Mouse (Mus musculus) embryo, embryonic 11.5 days (tissue): ENCODE data around the gene Olfr718-ps1.

ENCODE experiments used
- DNase-seq: peaks from one replicate; pipeline ENCODE4 v3.0.0-alpha.2; 2012; ENCODE audit warnings: low read depth, low spot score

Gene Olfr718-ps1

GRCm38 (mm10) chr5:143129101-143129500 is 18.3 kb downstream of the Olfr718-ps1 start:
- no peak for DNase-seq

DNA sequence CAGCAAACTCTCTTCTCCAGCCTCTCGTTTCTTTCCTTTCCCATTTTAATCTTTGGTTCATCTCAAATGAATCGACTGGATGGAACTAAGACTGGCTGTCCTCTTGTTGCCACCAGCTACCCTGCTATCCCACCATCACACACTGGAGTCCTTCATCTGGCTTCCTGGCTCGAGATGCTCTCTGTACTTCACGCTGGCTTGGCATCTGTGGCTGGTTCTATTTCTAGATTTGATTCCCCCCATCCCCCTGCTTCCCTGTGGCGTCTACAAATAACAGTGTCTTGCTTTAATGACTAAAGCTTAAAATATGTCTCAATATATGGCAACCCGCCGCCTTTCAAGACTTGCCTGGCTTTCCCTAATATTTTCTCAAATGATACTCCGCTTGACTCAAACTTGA is 19.5 kb downstream of the Olfr718-ps1 start:
- no peak for DNase-seq

DNA sequence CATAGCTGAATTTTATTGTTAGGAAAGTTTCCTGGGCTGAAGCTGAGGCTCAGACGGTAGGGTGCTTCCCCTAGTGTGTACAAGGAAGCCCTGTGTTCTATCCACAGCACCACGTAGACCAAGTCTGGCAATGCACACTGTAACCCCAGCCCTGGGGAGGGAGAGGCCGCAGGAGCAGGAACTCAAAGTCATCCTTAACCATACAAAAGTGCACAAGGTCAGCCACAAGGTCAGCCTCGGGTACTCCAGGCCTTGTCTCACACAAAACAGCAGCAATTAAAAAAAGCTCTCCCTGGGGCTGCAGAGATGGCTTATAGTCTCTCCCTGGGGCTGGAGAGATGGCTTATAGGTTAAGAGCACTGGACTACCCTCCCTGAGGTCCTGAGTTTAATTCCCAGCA is 20.5 kb downstream of the Olfr718-ps1 start:
- no peak for DNase-seq

DNA sequence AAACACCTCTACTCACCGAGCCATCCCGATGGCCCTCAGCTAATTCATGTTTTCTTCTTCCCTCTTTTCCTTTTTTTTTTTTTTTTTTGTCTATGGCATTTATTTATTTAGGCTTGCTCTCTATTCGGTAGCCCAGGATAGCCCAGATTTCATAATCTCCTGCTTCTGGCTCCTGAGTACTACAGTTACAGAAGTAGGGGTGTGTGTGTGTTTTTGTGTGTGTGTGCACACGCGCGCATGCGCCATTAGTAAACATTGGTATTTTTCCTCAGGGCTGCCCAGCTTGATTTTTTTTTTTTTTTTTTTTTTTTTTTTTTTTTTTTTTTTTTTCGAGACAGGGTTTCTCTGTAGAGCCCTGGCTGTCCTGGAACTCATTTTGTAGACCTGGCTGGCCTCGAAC is 21.3 kb downstream of the Olfr718-ps1 start:
- DNase-seq = no peak

DNA sequence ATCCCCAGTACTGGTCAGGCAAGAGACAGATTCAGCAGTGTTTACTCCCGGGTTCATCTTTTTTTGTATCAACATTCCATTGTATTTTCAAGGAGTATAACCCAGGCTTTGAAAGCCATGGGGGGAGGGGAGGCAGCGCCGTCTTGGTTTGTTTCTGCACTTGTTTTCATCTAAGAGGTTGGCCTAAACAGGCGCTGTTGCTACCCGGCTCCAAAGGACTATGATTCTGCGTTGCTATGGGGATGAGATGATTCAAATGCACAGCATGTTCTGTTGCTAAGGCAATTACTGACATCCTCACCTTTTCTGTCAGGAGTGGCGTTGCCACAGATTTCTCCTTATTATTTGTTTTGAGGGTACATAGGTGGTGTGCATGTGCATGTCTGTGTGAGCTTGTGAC is 21.8 kb downstream of the Olfr718-ps1 start:
- no peak for DNase-seq

- no peak for DNase-seq
These were observed 22.5 kb downstream of the Olfr718-ps1 start for GRCm38 (mm10) chr5:143124805-143125378.

DNA sequence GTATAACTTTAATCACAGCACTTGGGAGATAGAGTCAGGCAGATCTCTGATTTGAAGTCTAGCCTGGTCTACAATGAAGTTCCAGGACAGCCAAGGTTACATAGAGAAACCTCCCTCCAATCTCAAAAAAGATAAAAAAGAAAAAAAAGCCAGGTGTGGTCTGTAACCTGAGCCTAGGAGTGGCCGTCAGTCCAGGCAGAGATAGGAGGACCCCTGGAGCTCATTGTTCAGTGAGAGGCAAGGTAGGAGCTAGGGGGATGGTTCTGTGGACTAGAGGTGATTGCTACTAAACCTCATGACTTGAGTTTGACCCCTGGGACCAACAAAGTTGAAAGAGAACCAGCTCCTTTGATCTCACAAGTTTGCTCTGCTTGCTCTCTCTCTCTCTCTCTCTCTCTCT is 24.7 kb downstream of the Olfr718-ps1 start:
- no peak for DNase-seq

GRCm38 (mm10) chr5:143122125-143122524 is 25.3 kb downstream of the Olfr718-ps1 start:
- no peak for DNase-seq

DNA sequence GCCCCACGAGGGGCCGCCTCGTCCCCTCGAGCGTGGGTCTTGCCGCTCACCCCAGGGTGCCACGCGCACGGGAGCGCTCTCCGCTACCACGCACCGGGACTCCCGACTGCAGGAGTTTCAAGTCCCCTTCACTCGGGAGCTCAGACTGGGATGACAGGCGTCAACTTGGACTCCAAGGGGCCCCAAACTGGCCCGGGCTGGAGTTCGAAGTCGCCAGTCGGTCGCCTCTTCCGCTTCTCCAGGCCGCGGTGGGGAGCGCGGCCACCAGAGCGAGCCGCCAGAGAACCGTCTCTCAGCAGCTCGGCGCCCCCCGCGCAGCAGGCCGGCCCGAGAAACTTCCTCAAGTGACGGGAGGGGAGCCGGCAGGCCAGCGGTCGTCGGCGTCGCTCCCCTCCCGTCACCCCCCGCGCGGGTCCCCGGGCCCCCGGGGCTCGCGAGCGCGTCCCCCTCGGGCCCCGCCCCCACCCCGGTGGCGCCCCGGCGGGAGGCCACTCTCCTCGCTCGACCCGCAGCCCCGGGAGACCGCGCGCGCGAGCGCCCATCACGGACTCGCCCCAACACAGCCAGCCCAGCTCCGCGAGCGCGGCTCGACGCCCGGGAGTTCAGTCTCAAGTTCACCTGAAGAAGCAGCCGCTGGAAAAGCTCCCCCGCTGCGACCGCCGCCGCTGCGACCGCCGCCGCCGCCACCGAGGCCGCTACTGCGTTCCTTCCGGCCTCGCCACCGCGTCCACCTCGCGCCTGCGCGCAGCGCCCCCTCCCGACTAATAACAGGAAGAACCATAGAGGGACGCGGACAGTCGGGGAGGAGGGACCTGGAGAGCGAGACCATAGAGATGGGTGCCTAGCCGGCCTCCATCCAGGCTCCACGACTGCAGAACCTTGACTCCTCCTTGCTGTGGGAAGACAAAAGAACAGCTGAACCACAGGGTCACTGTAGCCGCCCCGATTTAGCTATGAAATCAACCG is 34.8 kb downstream of the Olfr718-ps1 start, which contains the start of gene Rnf216:
Gene Rnf216, minus strand, starts transcription at position 714 of the 966 bp plus-strand sequence.
- peak; percentile 96 for DNase-seq

- DNase-seq = no peak
These were observed 40.5 kb downstream of the Olfr718-ps1 start for GRCm38 (mm10) chr5:143106842-143107241.

DNA sequence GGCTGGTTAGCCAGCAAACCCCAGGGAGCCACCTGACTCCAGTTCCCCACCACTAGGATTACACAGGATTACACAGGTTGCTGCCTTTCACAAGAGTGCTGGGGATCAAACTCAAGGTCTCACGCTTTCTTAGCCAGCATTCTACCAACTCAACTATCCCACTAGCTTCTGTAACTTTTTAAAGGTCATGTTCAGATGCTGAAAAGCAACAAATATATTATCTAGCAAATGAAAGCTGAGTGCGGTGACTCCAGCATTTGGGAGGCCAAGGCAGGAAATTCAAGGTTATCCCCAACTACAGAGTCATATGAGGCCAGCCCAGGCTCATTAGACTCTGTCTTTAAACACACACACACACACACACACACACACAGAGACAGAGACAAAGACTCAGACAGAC is 44.1 kb downstream of the Olfr718-ps1 start:
- no peak for DNase-seq

DNA sequence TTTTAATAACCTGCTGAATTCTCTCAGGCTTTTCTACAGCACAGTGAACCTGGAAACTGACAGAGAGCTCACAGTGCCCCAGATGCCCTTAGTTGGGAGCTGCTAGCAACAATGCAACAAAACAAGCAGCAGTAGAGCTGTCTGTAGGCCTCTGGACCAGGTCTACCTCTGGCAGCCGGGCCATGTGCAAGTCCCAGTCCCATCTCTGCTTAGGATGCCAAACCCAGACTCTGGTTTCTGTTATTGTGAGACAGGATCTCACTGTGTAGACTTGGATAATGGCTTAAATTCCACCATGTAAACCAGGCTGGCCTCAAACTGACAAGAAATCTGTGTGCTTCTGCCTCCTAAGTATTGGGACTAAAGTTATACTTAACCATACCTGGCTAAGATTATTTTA is 45.8 kb downstream of the Olfr718-ps1 start:
- DNase-seq = no peak

- DNase-seq = no peak
These were observed 52.1 kb downstream of the Olfr718-ps1 start for GRCm38 (mm10) chr5:143095256-143095655.

GRCm38 (mm10) chr5:143092891-143093290 is 54.5 kb downstream of the Olfr718-ps1 start:
- no peak for DNase-seq

GRCm38 (mm10) chr5:143084898-143085297 is 62.5 kb downstream of the Olfr718-ps1 start:
- DNase-seq = peak; percentile 26
